Mouse (Mus musculus) myocyte (in vitro differentiated cells): ENCODE data around the gene Ddx20.

Experiments used
- SRF ChIP-seq: IDR thresholded peaks from one replicate; pipeline ENCODE4 v1.6.1; 2011; ENCODE audit warnings: low read depth; ENCODE audit not compliant: control insufficient read depth, insufficient read length
- USF1 ChIP-seq: IDR thresholded peaks from one replicate; pipeline ENCODE4 v1.6.1; 2011; ENCODE audit warnings: low read depth, mild to moderate bottlenecking, control low read depth, moderate library complexity

- TF ChIP-seq USF1: no peak
- no peak for TF ChIP-seq SRF
Observed at GRCm38 (mm10) chr3:105736148-105736547, 48.8 kb upstream of the Ddx20 start.
